Mouse (Mus musculus) liver, embryonic 18 days (tissue): Measurements from ENCODE around the gene Olfr1360. TPM values are rescaled to one million over a fixed set of nuclear protein-coding genes. Genes with fewer than 3 reads are reported as not detected.

Experiments used
- polyA plus RNA-seq: library from polyadenylated mRNA; depleted of rRNA; stranded (reverse); fragments of >200 nt; gene quantifications from 2 replicates; pipeline ENCODE4 v1.2.3, GENCODE M21; 2012; rRNA removed

Olfr1360 gene
- polyA plus RNA-seq: not detected in 2 replicates

GRCm38 (mm10) chr13:21677305-21677704, at the start of gene Olfr1360:
Olfr1360 (minus strand) TSS chr13:21677405.

DNA sequence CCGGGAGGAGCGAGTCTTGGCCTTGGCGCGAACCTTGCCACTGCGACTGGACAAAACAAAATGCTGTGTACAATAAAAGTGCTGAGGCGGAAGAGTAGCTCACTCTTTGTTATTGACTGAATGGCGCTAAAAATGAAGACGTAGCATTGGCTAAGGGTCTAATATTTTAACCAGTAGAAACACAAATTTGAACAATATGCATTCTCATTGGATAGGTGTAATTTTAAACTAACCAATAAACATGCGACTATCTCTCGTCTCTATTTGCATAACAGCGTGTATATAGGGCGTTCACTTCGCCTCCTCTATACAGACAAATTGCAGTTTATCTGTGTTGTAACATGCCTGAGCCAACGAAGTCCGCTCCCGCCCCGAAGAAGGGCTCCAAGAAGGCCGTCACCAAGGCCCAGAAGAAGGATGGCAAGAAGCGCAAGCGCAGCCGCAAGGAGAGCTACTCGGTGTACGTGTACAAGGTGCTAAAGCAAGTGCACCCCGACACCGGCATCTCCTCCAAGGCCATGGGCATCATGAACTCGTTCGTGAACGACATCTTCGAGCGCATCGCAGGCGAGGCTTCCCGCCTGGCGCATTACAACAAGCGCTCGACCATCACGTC, 44.7 kb upstream of the Olfr1360 start, which contains the start of gene Hist1h2bm:
TSS of gene Hist1h2bm (plus strand) at position 288 of the 616 bp plus-strand sequence.

DNA sequence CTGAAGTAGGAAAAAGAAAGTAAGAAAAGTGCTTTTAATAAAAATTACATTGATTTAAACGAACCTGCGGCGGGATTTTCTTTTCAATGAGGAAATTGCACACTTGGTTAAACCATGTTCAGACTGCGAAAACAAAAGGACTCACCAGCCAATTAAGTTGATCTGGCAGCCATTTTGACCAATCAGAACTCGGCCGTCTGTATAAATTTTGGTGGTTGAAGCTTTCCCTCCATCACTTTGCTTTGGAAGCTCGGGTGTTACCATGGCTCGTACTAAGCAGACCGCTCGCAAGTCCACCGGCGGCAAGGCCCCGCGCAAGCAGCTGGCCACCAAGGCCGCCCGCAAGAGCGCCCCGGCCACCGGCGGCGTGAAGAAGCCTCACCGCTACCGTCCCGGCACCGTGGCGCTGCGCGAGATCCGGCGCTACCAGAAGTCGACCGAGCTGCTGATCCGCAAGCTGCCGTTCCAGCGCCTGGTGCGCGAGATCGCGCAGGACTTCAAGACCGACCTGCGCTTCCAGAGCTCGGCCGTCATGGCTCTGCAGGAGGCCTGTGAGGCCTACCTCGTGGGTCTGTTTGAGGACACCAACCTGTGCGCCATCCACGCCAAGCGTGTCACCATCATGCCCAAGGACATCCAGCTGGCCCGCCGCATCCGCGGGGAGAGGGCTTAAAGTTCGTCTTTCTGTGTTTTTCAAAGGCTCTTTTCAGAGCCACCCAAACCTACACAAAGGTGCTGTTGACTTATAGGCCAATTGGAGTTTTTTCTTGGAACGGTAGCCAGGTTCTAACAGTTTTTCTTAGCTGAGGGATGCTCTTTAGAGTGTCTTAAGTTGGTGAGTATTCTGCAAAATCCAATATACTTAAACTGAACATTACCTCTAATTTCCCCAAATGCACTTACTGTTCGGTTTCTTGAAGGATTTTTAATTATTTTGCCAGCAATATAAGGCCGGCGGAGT, 40.5 kb upstream of the Olfr1360 start, which contains the start of gene Hist1h3h:
TSS of gene Hist1h3h (plus strand) at position 263 of the 961 bp plus-strand sequence.

GRCm38 (mm10) chr13:21715864-21716539, 38.8 kb upstream of the Olfr1360 start, which contains the start of the genes Hist1h2bl and Hist1h2ai:
Hist1h2bl (minus strand) TSS chr13:21716143.
Hist1h2ai (plus strand) TSS chr13:21716422.

GRCm38 (mm10) chr13:21697811-21698210, 20.6 kb upstream of the Olfr1360 start, which contains the start of gene Olfr1359:
Olfr1359 (plus strand) TSS chr13:21698111.

GRCm38 (mm10) chr13:21663286-21663685, 13.9 kb downstream of the Olfr1360 start, which contains the start of gene Olfr1361:
Olfr1361 (minus strand) TSS chr13:21663386.

DNA sequence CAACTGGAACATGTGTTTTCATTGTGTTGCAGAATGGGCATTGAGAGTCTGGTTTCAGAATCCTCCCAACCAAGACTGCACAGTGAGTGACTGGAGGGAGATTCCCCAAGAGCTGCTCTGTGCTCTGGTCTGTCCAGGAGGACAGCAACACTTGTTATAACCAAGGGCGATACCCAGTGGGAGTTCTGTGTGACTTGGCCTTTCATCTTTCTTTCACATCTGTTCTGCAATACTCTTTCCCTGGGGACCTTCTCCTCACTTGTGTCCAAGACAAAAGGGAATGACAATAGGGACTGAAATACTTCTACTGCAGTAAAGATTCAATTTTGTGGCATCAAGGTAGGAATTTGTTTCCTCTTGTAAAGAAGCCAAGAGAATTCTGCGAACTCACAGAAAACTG, 34.8 kb downstream of the Olfr1360 start, which contains the start of gene Olfr11:
TSS of gene Olfr11 (minus strand) at position 101 of the 400 bp plus-strand sequence.

Other genes with a start within 250 kb of the Olfr1360 start
- 0.76 and 0.79 TPM in 2 replicates for gene Pgbd1, start 236.3 kb downstream of the Olfr1360 start, polyA plus RNA-seq
- gene Zscan26, start 223.7 kb downstream of the Olfr1360 start, polyA plus RNA-seq: 22.7 and 24.7 TPM in 2 replicates
- 0.24 and 0.43 TPM in 2 replicates for gene Nkapl, start 208.9 kb downstream of the Olfr1360 start, polyA plus RNA-seq
- 0.22 and 0.26 TPM in 2 replicates for gene Zkscan4, start 198.5 kb downstream of the Olfr1360 start, polyA plus RNA-seq
- not detected in 2 replicates for gene Gm10065, start 198.0 kb downstream of the Olfr1360 start, polyA plus RNA-seq
- gene AK157302, start 182.2 kb downstream of the Olfr1360 start, polyA plus RNA-seq: 0.34 and 0.50 TPM in 2 replicates
- 5.1 and 11.2 TPM in 2 replicates for gene Gm11273, start 176.0 kb downstream of the Olfr1360 start, polyA plus RNA-seq
- 2.0 and 2.3 TPM in 2 replicates for gene Zkscan8, start 146.3 kb downstream of the Olfr1360 start, polyA plus RNA-seq
- gene Olfr1366, start 134.6 kb downstream of the Olfr1360 start, polyA plus RNA-seq: not detected in 2 replicates
- gene Olfr1535, start 117.5 kb downstream of the Olfr1360 start, polyA plus RNA-seq: not detected in 2 replicates
- gene Olfr1364, start 95.6 kb downstream of the Olfr1360 start, polyA plus RNA-seq: not detected in 2 replicates
- not detected in 2 replicates for gene Olfr1362, start 63.4 kb downstream of the Olfr1360 start, polyA plus RNA-seq
- gene Olfr11, start 34.9 kb downstream of the Olfr1360 start, polyA plus RNA-seq: not detected in 2 replicates
- gene Olfr1361, start 14.0 kb downstream of the Olfr1360 start, polyA plus RNA-seq: not detected in 2 replicates
- not detected in 2 replicates for gene Olfr1359, start 20.7 kb upstream of the Olfr1360 start, polyA plus RNA-seq
- gene Hist1h2bl, start 38.7 kb upstream of the Olfr1360 start, polyA plus RNA-seq: 5.9 and 7.6 TPM in 2 replicates
- 1.9 and 2.8 TPM in 2 replicates for gene Hist1h2ai, start 39.0 kb upstream of the Olfr1360 start, polyA plus RNA-seq
- gene Hist1h3h, start 40.3 kb upstream of the Olfr1360 start, polyA plus RNA-seq: 11.5 and 11.6 TPM in 2 replicates
- 4.9 and 7.3 TPM in 2 replicates for gene Hist1h2bm, start 44.6 kb upstream of the Olfr1360 start, polyA plus RNA-seq
- 9.1 and 9.2 TPM in 2 replicates for gene Hist1h4j, start 57.7 kb upstream of the Olfr1360 start, polyA plus RNA-seq
- gene Hist1h4k, start 73.1 kb upstream of the Olfr1360 start, polyA plus RNA-seq: 14.1 and 22.0 TPM in 2 replicates
- gene Hist1h2ak, start 76.4 kb upstream of the Olfr1360 start, polyA plus RNA-seq: 17.2 and 18.2 TPM in 2 replicates
- 10.0 and 14.8 TPM in 2 replicates for gene Hist1h2bn, start 76.7 kb upstream of the Olfr1360 start, polyA plus RNA-seq
- gene Hist1h1b, start 103.2 kb upstream of the Olfr1360 start, polyA plus RNA-seq: 3.8 and 4.1 TPM in 2 replicates
- 13.4 and 17.5 TPM in 2 replicates for gene Hist1h3i, start 106.0 kb upstream of the Olfr1360 start, polyA plus RNA-seq
- 3.5 and 4.0 TPM in 2 replicates for gene Hist1h2an, start 109.8 kb upstream of the Olfr1360 start, polyA plus RNA-seq
- gene Hist1h2bp, start 110.1 kb upstream of the Olfr1360 start, polyA plus RNA-seq: 1.2 and 2.5 TPM in 2 replicates
- gene Hist1h2bq, start 132.8 kb upstream of the Olfr1360 start, polyA plus RNA-seq: 3.5 and 6.3 TPM in 2 replicates
- gene Hist1h2ao, start 133.1 kb upstream of the Olfr1360 start, polyA plus RNA-seq: not detected in 2 replicates
- not detected in 2 replicates for gene Hist1h4m, start 134.3 kb upstream of the Olfr1360 start, polyA plus RNA-seq
- gene Hist1h4n, start 154.8 kb upstream of the Olfr1360 start, polyA plus RNA-seq: 19.1 and 27.0 TPM in 2 replicates
- 35.2 and 36.1 TPM in 2 replicates for gene Hist1h2ap, start 156.1 kb upstream of the Olfr1360 start, polyA plus RNA-seq
- 2.2 and 6.7 TPM in 2 replicates for gene Hist1h2br, start 156.3 kb upstream of the Olfr1360 start, polyA plus RNA-seq